Mouse (Mus musculus): ENCODE data around the gene Tmem30a. TPM values are rescaled to one million over a fixed set of nuclear protein-coding genes. Genes with fewer than 3 reads are reported as not detected.

Gene Tmem30a
- polyA plus RNA-seq (2015; fragmentation: Nextera tagmentation; extraction: Ambion mirVana) = 64.6 and 68.2 TPM in 2 replicates

DNA sequence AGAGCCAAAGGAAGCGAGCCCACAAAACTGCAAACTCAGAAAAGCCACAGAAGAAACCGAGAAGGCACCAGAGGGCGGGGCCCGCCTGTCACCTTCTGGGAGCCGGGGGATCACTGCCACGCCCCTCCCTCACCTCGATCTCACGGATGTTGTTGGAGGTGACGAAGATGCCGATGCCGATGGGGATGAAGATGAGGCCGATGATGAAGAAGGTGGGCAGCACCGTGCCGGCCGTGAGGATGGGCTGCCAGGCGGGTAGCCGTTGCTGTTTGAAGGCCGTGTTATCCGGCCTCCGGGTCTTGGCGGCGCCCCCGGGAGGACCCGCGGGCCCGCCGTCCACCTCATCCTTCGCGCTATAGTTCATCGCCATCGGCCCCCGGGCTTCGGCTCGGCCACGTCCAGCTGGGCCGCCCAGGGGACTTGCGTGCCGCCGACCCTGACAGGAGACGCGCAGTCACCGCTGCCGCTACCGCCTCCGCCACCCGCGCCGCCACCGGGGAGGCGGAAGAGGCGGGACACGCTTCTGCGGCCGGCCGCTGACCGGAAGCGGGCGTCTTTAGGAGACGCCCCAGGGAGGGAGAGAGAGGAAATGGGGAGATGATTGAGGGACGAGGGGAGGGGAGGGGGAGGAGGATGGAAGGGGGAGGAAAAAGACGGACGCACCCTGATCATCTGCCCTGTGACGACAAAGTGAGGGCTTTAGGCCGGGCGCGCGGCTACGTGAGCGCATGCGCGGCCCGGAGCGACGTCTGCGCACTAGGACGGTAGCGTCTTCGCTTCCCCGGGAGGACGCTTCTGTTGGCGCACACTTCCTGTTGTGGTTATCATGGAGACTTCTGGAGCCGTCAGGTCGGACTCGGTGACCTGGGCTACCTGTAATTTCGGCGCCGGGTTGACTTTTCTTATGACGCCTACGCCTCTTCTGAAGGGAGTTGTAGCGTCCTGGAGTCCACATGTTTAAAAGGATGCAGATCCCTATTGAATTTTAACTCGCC, at the start of gene Tmem30a:
Gene Tmem30a (minus strand): TSS at position 667 of the 995 bp plus-strand sequence.
- H3K9me3 ChIP-seq = no peaks in the 10 kb centered on the region
- H3K4me3 ChIP-seq = peak within 1 kb of the TSS; percentile 92
- H3K4me2 ChIP-seq = peak within 1 kb of the TSS; percentile 44
- no peaks in the 10 kb centered on the region for H3K36me3 ChIP-seq
- peak; percentile 97 for ATAC-seq (ENCODE audit: insufficient number of reproducible peaks, low FRiP score, low TSS enrichment, low read depth)
- WGBS = under 1% methylated on average over 91 of the region's 91 CpGs
- H3K27ac ChIP-seq = peak within 1 kb of the TSS; percentile 96
- 0 out of 2 replicates have a peak, but pooled peaks cover 2% of the 10 kb centered on the region for H3K4me1 ChIP-seq
- no peaks in the 10 kb centered on the region for H3K27me3 ChIP-seq
- H3K9ac ChIP-seq = peak within 1 kb of the TSS; percentile 84

DNA sequence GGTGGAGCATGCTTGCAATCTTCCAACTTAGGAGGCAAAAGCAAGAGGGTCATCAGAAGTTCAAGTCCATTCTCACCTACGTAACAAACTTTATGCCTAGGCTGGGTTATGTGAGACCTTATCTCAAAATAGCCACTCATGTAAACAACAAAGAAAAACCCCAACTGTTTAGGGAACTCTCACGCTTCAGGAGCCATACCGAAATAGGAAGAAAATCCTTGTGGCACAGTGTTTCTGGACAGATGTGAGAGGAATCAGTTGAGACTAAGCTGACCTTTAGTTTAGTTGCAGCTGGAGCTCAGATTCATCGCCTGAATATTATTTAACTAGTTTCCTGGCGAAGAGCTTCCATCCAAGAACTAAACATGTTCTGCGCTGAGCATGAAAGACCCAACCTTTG, 49.3 kb upstream of the Tmem30a start:
- no peaks in the 10 kb centered on the region for H3K36me3 ChIP-seq
- H3K4me3 ChIP-seq = no peak overlapping the region
- 77% methylated on average over 6 of the region's 6 CpGs for WGBS
- no peaks in the 10 kb centered on the region for H3K9me3 ChIP-seq
- no peaks in the 10 kb centered on the region for H3K27me3 ChIP-seq
- H3K4me1 ChIP-seq = no peaks in the 10 kb centered on the region
- no peak overlapping the region for H3K9ac ChIP-seq
- no peak overlapping the region for H3K4me2 ChIP-seq
- no peak overlapping the region for H3K27ac ChIP-seq
- no peak for ATAC-seq (ENCODE audit: insufficient number of reproducible peaks, low FRiP score, low TSS enrichment, low read depth)

DNA sequence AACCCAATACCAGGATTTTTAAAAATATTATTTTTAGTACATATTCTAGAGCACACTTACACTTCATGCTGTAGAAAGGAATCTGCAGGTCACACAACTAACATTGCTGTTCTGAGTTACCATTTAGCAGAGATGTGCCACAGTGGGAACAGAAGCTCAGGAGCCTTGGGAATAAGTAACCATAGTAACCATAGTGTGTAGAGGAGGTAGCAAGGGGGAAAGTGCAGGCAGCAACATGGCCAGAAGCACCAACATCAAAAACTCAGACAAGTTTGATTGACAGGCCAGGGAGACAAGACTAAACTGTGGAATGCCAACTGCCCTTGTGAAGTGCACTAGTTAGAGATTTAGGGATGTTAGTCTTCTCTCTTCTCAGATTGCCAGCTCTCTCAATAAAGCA, 48.7 kb upstream of the Tmem30a start:
- no peak for ATAC-seq (ENCODE audit: insufficient number of reproducible peaks, low FRiP score, low TSS enrichment, low read depth)
- Histone ChIP-seq H3K9ac (no peak overlapping the region), H3K27me3 (no peaks in the 10 kb centered on the region), H3K9me3 (no peaks in the 10 kb centered on the region), H3K4me2 (no peak overlapping the region), H3K36me3 (no peaks in the 10 kb centered on the region), H3K27ac (no peak overlapping the region), H3K4me1 (no peaks in the 10 kb centered on the region), H3K4me3 (no peak overlapping the region)

GRCm38 (mm10) chr9:79831294-79831693, 38.0 kb upstream of the Tmem30a start:
- H3K27ac ChIP-seq = no peak overlapping the region
- no peak for ATAC-seq (ENCODE audit: insufficient number of reproducible peaks, low FRiP score, low TSS enrichment, low read depth)
- H3K4me2 ChIP-seq = no peak overlapping the region
- H3K27me3 ChIP-seq = no peaks in the 10 kb centered on the region
- no peak overlapping the region for H3K4me3 ChIP-seq
- H3K4me1 ChIP-seq = no peaks in the 10 kb centered on the region
- no peaks in the 10 kb centered on the region for H3K9me3 ChIP-seq
- 86% methylated on average over 1 of the region's 1 CpGs for WGBS
- no peaks in the 10 kb centered on the region for H3K36me3 ChIP-seq
- no peak overlapping the region for H3K9ac ChIP-seq

- Histone ChIP-seq H3K4me3 (no peak overlapping the region), H3K27me3 (no peaks in the 10 kb centered on the region), H3K9me3 (no peaks in the 10 kb centered on the region), H3K9ac (no peak overlapping the region), H3K36me3 (no peaks in the 10 kb centered on the region), H3K4me1 (no peaks in the 10 kb centered on the region), H3K27ac (no peak overlapping the region), H3K4me2 (no peak overlapping the region)
- no peak for ATAC-seq (ENCODE audit: insufficient number of reproducible peaks, low FRiP score, low TSS enrichment, low read depth)
- 39% methylated on average over 4 of the region's 4 CpGs for WGBS
These were observed 37.6 kb upstream of the Tmem30a start for GRCm38 (mm10) chr9:79830874-79831273.

GRCm38 (mm10) chr9:79829842-79830800, 36.8 kb upstream of the Tmem30a start:
- H3K9me3 ChIP-seq = no peaks in the 10 kb centered on the region
- no peaks in the 10 kb centered on the region for H3K4me1 ChIP-seq
- ATAC-seq (ENCODE audit: insufficient number of reproducible peaks, low FRiP score, low TSS enrichment, low read depth) = no peak
- no peak overlapping the region for H3K4me3 ChIP-seq
- 65% methylated on average over 23 of the region's 23 CpGs for WGBS
- no peak overlapping the region for H3K4me2 ChIP-seq
- H3K27me3 ChIP-seq = no peaks in the 10 kb centered on the region
- H3K27ac ChIP-seq = no peak overlapping the region
- no peak overlapping the region for H3K9ac ChIP-seq
- no peaks in the 10 kb centered on the region for H3K36me3 ChIP-seq

DNA sequence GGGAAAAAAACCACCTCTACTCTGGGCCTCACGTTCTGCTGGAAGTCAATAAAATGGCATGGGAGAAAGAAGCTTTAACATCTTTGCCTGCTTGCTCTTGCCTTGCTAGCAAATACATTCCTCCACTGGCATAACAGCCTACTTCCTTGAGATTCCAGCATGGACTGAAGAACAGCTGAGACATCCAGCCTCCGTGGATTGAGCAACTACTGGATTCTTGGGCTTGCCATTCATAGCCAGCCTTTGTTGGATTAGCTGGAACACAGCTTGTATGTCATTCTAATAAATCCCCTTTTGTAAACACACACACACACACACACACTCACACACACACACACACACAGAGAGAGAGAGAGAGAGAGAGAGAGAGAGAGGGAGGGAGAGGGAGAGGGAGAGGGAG, 33.8 kb upstream of the Tmem30a start:
- ATAC-seq (ENCODE audit: insufficient number of reproducible peaks, low FRiP score, low TSS enrichment, low read depth) = no peak
- WGBS = 62% methylated on average over 2 of the region's 2 CpGs

DNA sequence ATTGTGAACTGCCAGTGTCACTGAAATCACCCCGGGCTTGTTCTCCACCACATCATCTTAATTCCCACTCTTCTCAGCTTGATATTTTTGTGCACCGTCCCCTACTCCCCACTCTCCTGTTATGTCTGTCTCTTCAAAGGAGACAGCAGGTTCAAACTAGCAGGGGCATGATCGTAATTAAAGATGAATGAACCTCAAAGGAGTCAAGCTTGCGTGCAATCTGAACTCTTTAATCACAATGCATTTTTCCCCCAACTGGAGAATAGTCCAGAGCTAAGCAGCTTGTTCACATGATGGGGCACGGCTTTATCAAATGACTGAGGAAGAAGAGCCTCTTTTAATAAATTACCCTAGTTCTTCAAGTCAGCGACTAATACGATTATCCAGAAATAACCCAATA, 32.2 kb upstream of the Tmem30a start:
- Histone ChIP-seq H3K27me3 (no peaks in the 10 kb centered on the region), H3K4me2 (no peak overlapping the region), H3K4me3 (no peak overlapping the region), H3K36me3 (no peaks in the 10 kb centered on the region), H3K27ac (no peak overlapping the region), H3K4me1 (no peaks in the 10 kb centered on the region), H3K9me3 (no peaks in the 10 kb centered on the region), H3K9ac (no peak overlapping the region)
- ATAC-seq (ENCODE audit: insufficient number of reproducible peaks, low FRiP score, low TSS enrichment, low read depth) = no peak
- WGBS = 69% methylated on average over 7 of the region's 7 CpGs

More for the DNA sequence above, 33.8 kb upstream of the Tmem30a start:
- Histone ChIP-seq H3K4me3 (no peak overlapping the region), H3K27me3 (no peaks in the 10 kb centered on the region), H3K27ac (no peak overlapping the region), H3K4me2 (no peak overlapping the region), H3K36me3 (no peaks in the 10 kb centered on the region), H3K9me3 (no peaks in the 10 kb centered on the region), H3K4me1 (no peaks in the 10 kb centered on the region), H3K9ac (no peak overlapping the region)

DNA sequence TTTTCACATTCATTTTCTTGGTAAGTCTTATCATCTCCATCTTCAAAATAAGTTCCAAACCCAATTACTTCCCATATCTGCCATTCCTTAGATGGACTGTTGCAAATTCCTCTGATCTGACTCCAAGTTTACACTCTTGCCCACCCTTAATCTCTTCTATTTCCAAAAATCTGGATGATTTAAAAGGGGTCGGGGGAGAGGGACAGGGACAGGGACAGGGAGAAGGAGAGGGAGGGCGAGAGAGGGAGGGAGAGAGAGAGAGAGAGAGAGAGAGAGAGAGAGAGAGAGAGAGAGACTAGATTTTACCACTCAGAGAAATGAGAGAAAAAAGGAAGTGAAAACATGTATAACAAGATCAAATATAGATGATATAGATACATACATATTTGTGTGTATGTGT, 30.5 kb upstream of the Tmem30a start:
- Histone ChIP-seq H3K36me3 (no peaks in the 10 kb centered on the region), H3K27ac (no peak overlapping the region), H3K4me1 (no peaks in the 10 kb centered on the region), H3K27me3 (no peaks in the 10 kb centered on the region), H3K4me3 (no peak overlapping the region), H3K9ac (no peak overlapping the region), H3K9me3 (no peaks in the 10 kb centered on the region), H3K4me2 (no peak overlapping the region)
- 74% methylated on average over 2 of the region's 2 CpGs for WGBS
- ATAC-seq (ENCODE audit: insufficient number of reproducible peaks, low FRiP score, low TSS enrichment, low read depth) = no peak

GRCm38 (mm10) chr9:79823438-79823837, 30.1 kb upstream of the Tmem30a start:
- Histone ChIP-seq H3K27me3 (no peaks in the 10 kb centered on the region), H3K4me2 (no peak overlapping the region), H3K4me3 (no peak overlapping the region), H3K27ac (no peak overlapping the region), H3K9me3 (no peaks in the 10 kb centered on the region), H3K36me3 (no peaks in the 10 kb centered on the region), H3K4me1 (no peaks in the 10 kb centered on the region), H3K9ac (no peak overlapping the region)
- WGBS = 85% methylated on average over 4 of the region's 4 CpGs
- no peak for ATAC-seq (ENCODE audit: insufficient number of reproducible peaks, low FRiP score, low TSS enrichment, low read depth)

DNA sequence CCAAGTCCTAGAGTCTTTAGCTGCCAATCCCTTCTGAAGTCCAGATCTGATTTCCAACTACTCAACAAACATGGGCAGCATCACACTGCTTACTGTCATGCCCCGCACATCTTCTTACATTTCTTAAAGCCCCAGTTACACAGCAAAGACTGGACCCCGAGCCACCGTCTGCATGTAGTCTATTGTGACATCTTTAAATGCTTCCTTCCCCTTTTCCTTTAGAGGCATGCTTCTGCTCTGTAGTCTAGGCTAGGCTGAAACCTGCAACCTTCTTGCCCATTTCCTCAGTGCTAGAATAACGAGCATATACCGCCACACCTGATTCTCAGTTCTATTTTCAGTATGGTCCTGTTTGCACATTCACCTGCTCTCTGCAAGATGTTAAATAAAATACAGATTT, 23.2 kb upstream of the Tmem30a start:
- Histone ChIP-seq H3K36me3 (no peaks in the 10 kb centered on the region), H3K27me3 (no peaks in the 10 kb centered on the region), H3K4me2 (no peak overlapping the region), H3K9me3 (no peaks in the 10 kb centered on the region), H3K27ac (no peak overlapping the region), H3K9ac (no peak overlapping the region), H3K4me3 (no peak overlapping the region), H3K4me1 (peaks cover 22% of the 10 kb centered on the region)
- WGBS = 80% methylated on average over 5 of the region's 5 CpGs
- ATAC-seq (ENCODE audit: insufficient number of reproducible peaks, low FRiP score, low TSS enrichment, low read depth) = no peak

GRCm38 (mm10) chr9:79816013-79816412, 22.7 kb upstream of the Tmem30a start:
- H3K27ac ChIP-seq = no peak overlapping the region
- H3K36me3 ChIP-seq = no peaks in the 10 kb centered on the region
- no peaks in the 10 kb centered on the region for H3K27me3 ChIP-seq
- H3K9me3 ChIP-seq = no peaks in the 10 kb centered on the region
- H3K4me2 ChIP-seq = no peak overlapping the region
- H3K4me3 ChIP-seq = no peak overlapping the region
- 90% methylated on average over 11 of the region's 11 CpGs for WGBS
- no peak for ATAC-seq (ENCODE audit: insufficient number of reproducible peaks, low FRiP score, low TSS enrichment, low read depth)
- H3K9ac ChIP-seq = no peak overlapping the region
- peaks cover 22% of the 10 kb centered on the region for H3K4me1 ChIP-seq
